Mouse (Mus musculus) splenic B cell, adult 2 months (primary cell): ENCODE data around the gene H2-Q6.
A peak's percentile ranks its signal among the peaks of the same experiment; 100 is the strongest.
"Not testable (repeated sequence)": the region's sequence is repeated elsewhere in the genome, so short reads cannot be mapped to it uniquely, and the experiment has no call there.

Experiments
- DNase-seq: peaks from one replicate; pipeline ENCODE4 v3.0.0-alpha.2; 2011; ENCODE audit warnings: low read depth, low spot score
- H3K27me3 ChIP-seq: 2 replicates; pipeline ENCODE4 v1.6.1; 2012; ENCODE audit warnings: mild to moderate bottlenecking, low read length, moderate library complexity, mixed read lengths; ENCODE audit not compliant: control insufficient read depth, poor library complexity, insufficient read depth, severe bottlenecking
- H3K36me3 ChIP-seq: 2 replicates; pipeline ENCODE4 v1.6.1; 2012; ENCODE audit warnings: mild to moderate bottlenecking, low read length, moderate library complexity, mixed read lengths; ENCODE audit not compliant: control insufficient read depth, poor library complexity, insufficient read depth, severe bottlenecking

Gene H2-Q6

GRCm38 (mm10) chr17:35423131-35423810 lies 1.4 kb upstream of the H2-Q6 start:
- H3K27me3 ChIP-seq, H3K36me3 ChIP-seq: not testable (repeated sequence)
- DNase-seq, result peak; percentile 33

GRCm38 (mm10) chr17:35424106-35424505 lies 544 bp upstream of the H2-Q6 start:
- peaks cover 13% of the 10 kb centered on the region for H3K36me3 ChIP-seq
- H3K27me3 ChIP-seq, result not testable (repeated sequence)
- DNase-seq, result peak; percentile 30

GRCm38 (mm10) chr17:35425474-35425873 lies 824 bp downstream of the H2-Q6 start:
- peaks cover 19% of the 10 kb centered on the region for H3K36me3 ChIP-seq
- peak; percentile 65 for DNase-seq
- H3K27me3 ChIP-seq, result not testable (repeated sequence)

- H3K27me3 ChIP-seq, DNase-seq: not testable (repeated sequence)
- H3K36me3 ChIP-seq, result peaks cover 19% of the 10 kb centered on the region
These were observed 4.2 kb downstream of the H2-Q6 start for GRCm38 (mm10) chr17:35428883-35429282.

GRCm38 (mm10) chr17:35430671-35431070 lies 6.0 kb downstream of the H2-Q6 start:
- not testable (repeated sequence) for H3K27me3 ChIP-seq, DNase-seq
- peaks cover 19% of the 10 kb centered on the region for H3K36me3 ChIP-seq

GRCm38 (mm10) chr17:35432167-35432566 lies 7.5 kb downstream of the H2-Q6 start:
- peaks cover 15% of the 10 kb centered on the region for H3K36me3 ChIP-seq
- not testable (repeated sequence) for H3K27me3 ChIP-seq, DNase-seq

- H3K36me3 ChIP-seq, H3K27me3 ChIP-seq: not testable (repeated sequence)
- DNase-seq, result peak; percentile 82
These were observed 10.2 kb downstream of the H2-Q6 start for GRCm38 (mm10) chr17:35434836-35435235.

- DNase-seq, H3K36me3 ChIP-seq, H3K27me3 ChIP-seq: not testable (repeated sequence)
These were observed 10.9 kb downstream of the H2-Q6 start for GRCm38 (mm10) chr17:35435577-35435976.

GRCm38 (mm10) chr17:35437386-35437936 lies 12.8 kb downstream of the H2-Q6 start:
- not testable (repeated sequence) for DNase-seq, H3K27me3 ChIP-seq

GRCm38 (mm10) chr17:35438395-35438794 lies 13.7 kb downstream of the H2-Q6 start:
- H3K36me3 ChIP-seq, H3K27me3 ChIP-seq: not testable (repeated sequence)
- DNase-seq, result peak; percentile 24

More at GRCm38 (mm10) chr17:35437386-35437936, 12.8 kb downstream of the H2-Q6 start:
- H3K36me3 ChIP-seq, result not testable (repeated sequence)

GRCm38 (mm10) chr17:35438885-35439284 lies 14.2 kb downstream of the H2-Q6 start, which contains the start of gene H2-Q7:
H2-Q7 (plus strand) TSS chr17:35439155.
- not testable (repeated sequence) for H3K27me3 ChIP-seq, H3K36me3 ChIP-seq
- DNase-seq, result peak; percentile 98

- not testable (repeated sequence) for H3K36me3 ChIP-seq, H3K27me3 ChIP-seq
- DNase-seq, result peak; percentile 48
These were observed 14.7 kb downstream of the H2-Q6 start for GRCm38 (mm10) chr17:35439295-35439747.

- H3K27me3 ChIP-seq, H3K36me3 ChIP-seq: not testable (repeated sequence)
- DNase-seq, result peak; percentile 23
These were observed 15.4 kb downstream of the H2-Q6 start for GRCm38 (mm10) chr17:35439925-35440645.

- not testable (repeated sequence) for DNase-seq, H3K27me3 ChIP-seq, H3K36me3 ChIP-seq
These were observed 17.7 kb downstream of the H2-Q6 start for GRCm38 (mm10) chr17:35442376-35442775.

GRCm38 (mm10) chr17:35444510-35444909 lies 19.9 kb downstream of the H2-Q6 start:
- H3K27me3 ChIP-seq, DNase-seq, H3K36me3 ChIP-seq: not testable (repeated sequence)
